ENCODE assay signal across 35 mouse cellular contexts in the genomic region with DNA sequence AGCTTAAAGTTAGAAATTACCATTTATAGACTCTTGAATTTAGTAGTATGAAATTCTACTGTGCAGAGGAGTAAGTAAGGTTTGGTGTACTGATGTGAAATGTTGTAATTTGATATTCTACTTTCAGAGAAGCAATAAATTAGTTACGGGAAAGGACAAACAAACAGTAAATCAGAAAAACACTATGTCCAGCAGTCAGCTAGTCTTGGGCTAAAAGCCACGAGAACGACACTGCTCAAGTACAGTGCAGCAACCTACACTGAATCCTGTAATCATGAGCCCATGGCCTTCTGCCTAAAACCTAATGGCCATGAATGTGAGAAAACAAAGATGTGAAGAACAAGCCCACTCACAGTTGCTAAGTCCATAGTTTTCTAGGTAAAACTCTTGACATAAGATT. TPM values are rescaled to one million over a fixed set of nuclear protein-coding genes. Genes with fewer than 3 reads are reported as not detected.
"Had no signal": no experiment of that assay in that cellular context is flagged by ENCODE, and none has a peak within 500 bp of the region (broad histone marks: within the 10 kb centered on the region; RNA-seq: fewer than 3 reads in every experiment).

No protein-coding gene starts in this region.

- DNase-seq: heart, postnatal 10 days; heart, postnatal 14 days; heart, postnatal 36 days; heart, postnatal 4 days; kidney, adult 11 months; kidney, adult 18-20 months; kidney, adult 2 months; kidney, adult 8-10 months; kidney, adult 9 months; kidney, postnatal 10 days; kidney, postnatal 14 days; kidney, postnatal 25 days; kidney, postnatal 36 days; kidney, postnatal 4 days; layer of hippocampus, adult 9-11 months; layer of hippocampus, postnatal 36 days had no signal

- H3K9ac ChIP-seq: heart, embryonic 12.5 days; heart, embryonic 13.5 days; heart, embryonic 15.5 days; hindbrain, embryonic 12.5 days; hindbrain, embryonic 13.5 days; hindbrain, embryonic 14.5 days; hindbrain, embryonic 15.5 days; intestine, embryonic 15.5 days; kidney, embryonic 15.5 days had no signal

- H3K27me3 ChIP-seq: heart, embryonic 12.5 days; heart, embryonic 13.5 days; heart, embryonic 15.5 days; hindbrain, embryonic 12.5 days; hindbrain, embryonic 13.5 days; hindbrain, embryonic 15.5 days; intestine, embryonic 15.5 days; kidney, embryonic 15.5 days had no signal

- H3K4me1 ChIP-seq: heart, embryonic 10.5 days; heart, embryonic 12.5 days; heart, embryonic 13.5 days; heart, embryonic 15.5 days; hindbrain, embryonic 10.5 days; hindbrain, embryonic 12.5 days; hindbrain, embryonic 13.5 days; hindbrain, embryonic 15.5 days; intestine, embryonic 15.5 days; kidney, embryonic 15.5 days had no signal

- ATAC-seq: hindbrain, embryonic 16.5 days; hindbrain, postnatal 0 days; inflammation-experienced regulatory T-cells, adult 6 months; intestine, embryonic 15.5 days; intestine, embryonic 16.5 days; intestine, postnatal 0 days had no signal

- H3K4me2 ChIP-seq: heart, embryonic 11.5 days; heart, embryonic 12.5 days; heart, embryonic 13.5 days; heart, embryonic 15.5 days; hindbrain, embryonic 12.5 days; hindbrain, embryonic 13.5 days; hindbrain, embryonic 14.5 days; hindbrain, embryonic 15.5 days; intestine, embryonic 15.5 days; kidney, embryonic 15.5 days had no signal

- H3K4me3 ChIP-seq: heart, embryonic 10.5 days; heart, embryonic 12.5 days; heart, embryonic 13.5 days; heart, embryonic 15.5 days; hindbrain, embryonic 10.5 days; hindbrain, embryonic 12.5 days; hindbrain, embryonic 13.5 days; hindbrain, embryonic 15.5 days; intestine, embryonic 15.5 days; kidney, embryonic 15.5 days; layer of hippocampus, adult 2 months; left cerebral cortex, adult 2 months had no signal

- H3K27ac ChIP-seq: heart, embryonic 10.5 days; heart, embryonic 13.5 days; heart, embryonic 15.5 days; hindbrain, embryonic 10.5 days; hindbrain, embryonic 12.5 days; hindbrain, embryonic 13.5 days; hindbrain, embryonic 14.5 days; hindbrain, embryonic 15.5 days; hindbrain, postnatal 0 days; intestine, embryonic 15.5 days; kidney, embryonic 15.5 days; layer of hippocampus, adult 2 months; left cerebral cortex, adult 2 months had no signal

- H3K9me3 ChIP-seq: heart, embryonic 10.5 days; heart, embryonic 12.5 days; heart, embryonic 13.5 days; heart, embryonic 15.5 days; hindbrain, embryonic 10.5 days; hindbrain, embryonic 12.5 days; hindbrain, embryonic 13.5 days; hindbrain, embryonic 15.5 days; intestine, embryonic 15.5 days; kidney, embryonic 15.5 days had no signal

RNA-seq across cellular contexts. Expression of a gene that starts 46.9 kb away (rescaled TPM):
- polyA plus RNA-seq: inflammation-experienced regulatory T-cells, adult 6 months had no signal
